Mouse (Mus musculus) heart, adult 10 weeks (tissue): ENCODE data around the gene Aqp12. TPM values are rescaled to one million over a fixed set of nuclear protein-coding genes. Genes with fewer than 3 reads are reported as not detected.

Experiments used
- polyA plus RNA-seq: library from polyadenylated mRNA; stranded (reverse); fragments of 350-450 nt; fragmentation: Illumina TruSeq; extraction: RNeasy Lipid Tissue Mini Kit (QIAGEN cat#74804); gene quantifications from one replicate; pipeline ENCODE4 v1.2.3, GENCODE M21; 2014; ENCODE audit warnings: low read depth, low replicate concordance

Gene Aqp12
- polyA plus RNA-seq: not detected

GRCm38 (mm10) chr1:93006061-93006460 is at the start of gene Aqp12:
TSS of gene Aqp12 (plus strand) at chr1:93006334.

Other genes starting within 250 kb of the Aqp12 start
- 220 TPM for gene Gpc1, start 174.7 kb upstream of the Aqp12 start, polyA plus RNA-seq
- gene Ankmy1, start 103.4 kb upstream of the Aqp12 start, polyA plus RNA-seq: not detected
- 25.0 TPM for gene Dusp28, start 99.4 kb upstream of the Aqp12 start, polyA plus RNA-seq
- gene Rnpepl1, start 95.6 kb upstream of the Aqp12 start, polyA plus RNA-seq: 54.9 TPM
- 6.3 TPM for gene Capn10, start 72.0 kb upstream of the Aqp12 start, polyA plus RNA-seq
- 0.52 TPM for gene Gpr35, start 55.5 kb upstream of the Aqp12 start, polyA plus RNA-seq
- gene Kif1a, start 95.6 kb downstream of the Aqp12 start, polyA plus RNA-seq: 2.0 TPM
- gene Agxt, start 128.9 kb downstream of the Aqp12 start, polyA plus RNA-seq: not detected
- not detected for gene 2310007B03Rik, start 154.6 kb downstream of the Aqp12 start, polyA plus RNA-seq
- 0.05 TPM for gene Crocc2, start 162.4 kb downstream of the Aqp12 start, polyA plus RNA-seq
- gene Sned1, start 229.5 kb downstream of the Aqp12 start, polyA plus RNA-seq: 19.0 TPM